Mouse (Mus musculus): ENCODE measurements around the gene Zfp933.

DNA sequence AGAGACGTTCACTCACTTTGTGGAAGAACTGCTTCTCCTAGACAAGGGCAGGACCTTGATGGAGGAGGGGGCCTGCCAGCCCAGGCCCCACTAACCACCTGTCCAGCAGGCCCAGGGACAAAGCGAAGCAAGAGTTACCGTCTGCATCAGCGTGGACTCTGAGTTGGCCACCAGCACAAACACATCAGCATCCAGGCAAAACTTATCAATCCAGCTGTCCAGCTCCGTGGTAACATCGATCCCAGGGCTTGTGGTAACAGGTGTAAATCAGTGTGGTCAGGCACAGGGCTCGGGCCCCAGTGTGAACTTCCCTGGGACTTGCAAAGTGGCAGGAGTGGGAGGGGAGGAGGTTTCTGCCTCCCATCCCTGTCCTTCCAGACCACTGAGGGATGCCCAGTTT lies 39.1 kb upstream of the Zfp933 start:
- no peak for TF ChIP-seq POLR2A (IDR thresholded peaks at IDR 0.05; ENCODE audit: extremely low read depth, insufficient read depth, low read length)
- no peak for TF ChIP-seq CTCF (IDR thresholded peaks at IDR 0.05; ENCODE audit: low read depth, low read length)

Measured in liver, adult 2 months (tissue).